Mouse (Mus musculus) naive thymus-derived CD4-positive, alpha-beta T cell, adult 5 months (primary cell): ENCODE results near the gene Adgrf3. TPM values are rescaled to one million over a fixed set of nuclear protein-coding genes. Genes with fewer than 3 reads are reported as not detected.

ENCODE experiments used
- polyA plus RNA-seq: library from polyadenylated mRNA; unstranded; fragments of 100-300 nt; shearing (Covaris generic); gene quantifications from one replicate; pipeline ENCODE4 v1.2.1, GENCODE M21; 2017

Gene Adgrf3
- polyA plus RNA-seq: not detected

DNA sequence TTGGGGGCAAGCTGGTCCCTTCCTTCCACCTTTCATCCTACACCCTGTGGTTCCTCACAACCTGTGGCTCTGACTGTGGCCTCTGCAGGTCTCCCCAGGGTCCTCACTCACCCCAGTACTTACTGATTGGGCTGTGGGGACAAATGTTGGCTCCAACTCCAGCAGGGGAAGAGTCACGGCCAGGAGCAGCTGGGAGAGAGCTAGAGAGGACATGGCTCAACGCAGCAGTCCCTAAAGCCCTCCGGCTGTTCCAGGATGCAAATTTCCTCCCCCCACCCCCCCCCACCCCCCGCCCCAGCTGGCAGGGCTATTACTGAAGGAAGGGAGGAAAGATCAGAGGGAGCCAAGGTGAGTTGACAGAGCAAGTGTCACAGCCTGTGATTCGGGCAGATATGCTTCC lies at the start of gene Adgrf3:
TSS of gene Adgrf3 (minus strand) at position 230 of the 400 bp plus-strand sequence.

DNA sequence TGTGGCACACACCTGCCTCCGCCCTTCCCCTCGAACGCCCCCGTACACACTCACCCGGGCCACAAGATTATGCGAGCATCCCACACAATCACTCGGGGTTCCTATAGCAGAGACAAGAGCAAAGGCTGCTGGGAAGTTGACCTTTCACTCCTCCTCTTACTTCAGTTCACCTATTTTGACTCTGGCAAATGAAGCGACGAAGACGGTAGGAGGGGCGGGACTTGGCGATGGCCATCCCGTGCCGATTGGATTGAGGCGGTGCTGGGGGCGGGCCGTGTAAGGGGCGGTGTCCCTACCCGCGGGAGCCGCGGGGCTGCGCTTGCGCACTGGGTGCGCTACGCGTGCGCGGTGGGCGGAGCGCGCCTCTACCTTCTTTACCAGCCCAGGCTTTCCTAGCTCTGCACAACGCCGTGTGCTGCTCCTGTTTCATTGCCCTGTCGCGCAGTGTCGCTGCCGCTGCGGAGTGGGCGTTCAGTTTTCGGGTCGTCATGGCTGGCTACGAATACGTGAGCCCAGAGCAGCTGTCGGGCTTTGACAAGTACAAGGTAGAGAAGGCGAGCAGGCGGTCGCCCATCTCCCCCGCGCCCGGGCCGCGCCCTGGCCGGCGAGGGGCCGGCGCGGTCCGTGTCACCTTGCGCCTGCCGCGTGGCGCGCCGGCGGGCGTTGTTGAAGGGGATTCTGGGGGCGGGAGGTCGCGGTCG lies 26.9 kb upstream of the Adgrf3 start, which contains the start of gene Selenoi:
TSS of gene Selenoi (plus strand) at position 311 of the 701 bp plus-strand sequence.

DNA sequence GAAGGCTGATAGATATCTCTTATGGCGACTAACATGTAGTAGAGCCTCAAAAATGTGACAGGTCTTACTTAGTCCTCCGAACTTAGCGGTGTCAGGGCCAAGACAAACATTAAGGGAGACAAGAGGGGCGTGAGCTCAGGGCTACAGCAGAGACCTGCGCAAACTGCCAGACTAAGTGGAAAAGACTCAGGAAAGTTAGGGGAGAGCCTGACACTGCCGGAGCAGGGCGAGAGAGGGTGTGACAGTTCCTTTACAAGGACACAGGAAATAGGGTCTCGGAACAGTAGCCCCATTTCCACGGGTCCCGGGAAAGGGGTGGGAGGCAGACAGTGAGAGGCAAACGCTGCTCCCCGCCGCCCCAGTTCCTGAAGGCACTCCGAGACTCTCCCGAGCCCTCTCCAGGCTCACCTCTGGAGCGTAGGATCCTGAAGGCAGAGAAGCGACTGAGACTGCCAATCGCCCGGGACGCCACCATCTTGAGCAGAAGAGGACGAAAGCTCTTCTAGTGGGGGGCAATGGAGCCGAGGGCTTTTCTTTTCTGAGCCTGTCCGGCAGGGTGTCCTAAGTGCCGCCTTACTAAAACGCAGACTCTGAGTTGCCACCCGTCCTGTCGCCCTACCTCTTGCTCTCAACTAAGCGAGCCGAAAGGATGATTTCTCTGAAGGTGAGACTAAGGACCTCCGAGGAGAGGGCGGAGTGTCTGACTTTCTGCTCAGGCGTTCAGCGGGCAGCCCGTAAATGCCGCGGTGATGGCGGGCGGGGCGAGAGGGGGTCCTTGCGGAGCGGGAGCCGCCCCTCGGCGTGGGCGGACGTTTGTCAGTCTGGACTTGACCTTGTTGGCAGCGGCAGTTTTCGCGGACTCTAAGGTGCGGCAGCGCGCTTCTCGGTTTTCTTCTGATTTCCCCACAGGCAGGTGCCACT lies 50.8 kb downstream of the Adgrf3 start, which contains the start of the genes Hadha and Hadhb:
TSS of gene Hadha (minus strand) at position 689 of the 921 bp plus-strand sequence.
TSS of gene Hadhb (plus strand) at position 775 of the 921 bp plus-strand sequence.

Other genes with a start within 250 kb of the Adgrf3 start
- 0.19 TPM for gene Il6, start 192.6 kb downstream of the Adgrf3 start, polyA plus RNA-seq
- 4.6 TPM for gene Tyms, start 132.1 kb downstream of the Adgrf3 start, polyA plus RNA-seq
- not detected for gene Garem2, start 100.6 kb downstream of the Adgrf3 start, polyA plus RNA-seq
- gene 3110082J24Rik, start 99.6 kb downstream of the Adgrf3 start, polyA plus RNA-seq: not detected
- gene Hadha, start 50.6 kb downstream of the Adgrf3 start, polyA plus RNA-seq: 91.2 TPM
- gene Hadhb, start 50.5 kb downstream of the Adgrf3 start, polyA plus RNA-seq: 219 TPM
- gene Selenoi, start 26.9 kb upstream of the Adgrf3 start, polyA plus RNA-seq: 21.6 TPM
- 6.1 TPM for gene Drc1, start 75.7 kb upstream of the Adgrf3 start, polyA plus RNA-seq